Mouse (Mus musculus) G1E-ER4 (cell line): Measurements from ENCODE around the gene Galk2. TPM values are rescaled to one million over a fixed set of nuclear protein-coding genes. Genes with fewer than 3 reads are reported as not detected.

Experiments
- GATA1 ChIP-seq: IDR thresholded peaks from one replicate; pipeline ENCODE4 v1.8.0; 2012; ENCODE audit warnings: low read length, inconsistent platforms
- polyA plus RNA-seq: library from polyadenylated mRNA; stranded (reverse); fragments of >175 nt; gene quantifications from 2 replicates; pipeline ENCODE4 v1.2.3, GENCODE M21; 2012

Galk2 gene
- polyA plus RNA-seq, 1 experiment, result 0.98 TPM

GRCm38 (mm10) chr2:125975808-125976345, 117.0 kb downstream of the Galk2 start:
- TF ChIP-seq GATA1, result no peak

- no peak for TF ChIP-seq GATA1
Observed at GRCm38 (mm10) chr2:126002291-126002690, 143.4 kb downstream of the Galk2 start.

GRCm38 (mm10) chr2:126006088-126006487, 147.2 kb downstream of the Galk2 start:
- TF ChIP-seq GATA1, result no peak

DNA sequence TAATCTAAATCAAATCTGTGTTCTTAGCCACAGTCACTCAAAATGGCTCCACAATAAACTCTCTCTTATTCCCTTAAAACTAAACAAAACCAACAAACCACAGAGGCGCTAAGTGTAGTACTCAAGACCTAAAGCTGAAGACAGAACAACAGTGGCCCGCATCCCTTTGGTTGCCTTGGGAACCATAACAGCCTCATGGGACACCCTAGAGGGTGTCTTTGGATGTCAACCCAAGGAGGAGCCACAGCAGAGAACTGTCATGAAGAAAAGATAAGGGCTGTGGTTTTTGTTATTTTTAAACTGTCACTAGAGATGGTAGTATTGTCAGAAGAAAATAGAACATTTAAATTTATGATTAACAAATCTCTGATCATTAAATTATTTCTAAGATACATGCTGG, 147.8 kb downstream of the Galk2 start:
- no peak for TF ChIP-seq GATA1

GRCm38 (mm10) chr2:126014989-126015710, 156.2 kb downstream of the Galk2 start:
- no peak for TF ChIP-seq GATA1

- TF ChIP-seq GATA1, result no peak
Observed at GRCm38 (mm10) chr2:126015763-126016473, 157.0 kb downstream of the Galk2 start.

DNA sequence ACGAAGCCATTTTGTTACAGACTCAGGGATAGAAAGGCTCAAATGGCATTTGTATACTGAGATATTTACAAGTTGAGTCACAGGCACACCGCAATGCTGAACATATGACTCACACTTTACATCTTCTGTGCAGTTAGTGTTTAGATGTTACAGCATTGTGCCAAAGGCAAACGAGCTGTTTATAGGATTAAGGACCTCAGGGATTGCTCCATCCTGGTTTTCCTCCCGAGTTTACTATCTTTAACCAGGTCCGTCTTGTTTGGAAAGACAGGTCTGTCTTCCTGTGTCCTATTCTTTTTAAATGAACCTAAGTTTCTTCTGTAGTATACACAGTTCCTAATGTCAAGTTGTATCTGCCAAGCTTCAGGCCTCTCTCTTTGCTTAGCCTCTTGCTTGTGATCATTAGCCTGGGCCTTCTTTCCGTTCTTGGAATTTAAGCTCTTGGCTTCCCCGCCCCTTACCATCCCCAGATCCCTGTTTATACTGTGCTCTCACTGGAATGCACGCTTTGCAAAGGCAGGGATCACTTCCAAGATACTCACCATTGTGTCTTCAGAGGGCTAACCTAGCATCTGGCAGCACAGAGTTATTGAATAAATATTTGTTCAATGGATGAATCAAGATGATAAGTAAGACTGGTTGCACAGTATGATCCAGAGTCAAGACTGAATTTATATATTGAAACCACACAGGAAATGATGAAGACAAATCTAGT, 172.4 kb downstream of the Galk2 start:
- no peak for TF ChIP-seq GATA1

GRCm38 (mm10) chr2:126033114-126033972, 174.4 kb downstream of the Galk2 start:
- TF ChIP-seq GATA1, result no peak

Other genes starting within 250 kb of the Galk2 start
- gene Cep152, start 234.0 kb upstream of the Galk2 start, polyA plus RNA-seq, result 2.3 and 2.6 TPM in 2 replicates
- not detected in 2 replicates for gene Eid1, start 186.0 kb upstream of the Galk2 start, polyA plus RNA-seq
- 0.02 and 0.08 TPM in 2 replicates for gene Shc4, start 135.0 kb upstream of the Galk2 start, polyA plus RNA-seq
- 5.5 and 6.4 TPM in 2 replicates for gene Secisbp2l, start 76.2 kb upstream of the Galk2 start, polyA plus RNA-seq
- 2.5 and 4.7 TPM in 2 replicates for gene Cops2, start within 50 bp of the Galk2 start, polyA plus RNA-seq
- gene Fgf7, start 175.5 kb downstream of the Galk2 start, polyA plus RNA-seq, result 0.02 TPM in 1 of 2 replicates, not detected in the other